Mouse (Mus musculus): Measurements from ENCODE around the gene Vmn2r59. TPM values are rescaled to one million over a fixed set of nuclear protein-coding genes. Genes with fewer than 3 reads are reported as not detected.
"Not testable (repeated sequence)": the region's sequence is repeated elsewhere in the genome, so short reads cannot be mapped to it uniquely, and the experiment has no call there.

The Vmn2r59 gene
- total RNA-seq (2021), result not detected
- long read RNA-seq, experiment 1, result 0 reads
- long read RNA-seq, experiment 2, result 0 reads

GRCm38 (mm10) chr7:42058923-42059322 lies at the start of gene Vmn2r59:
Gene Vmn2r59, minus strand, starts transcription at chr7:42059023.
- no peak for DNase-seq
- no peak for TF ChIP-seq CTCF (IDR thresholded peaks at IDR 0.05)
- Histone ChIP-seq H3K4me3 (no peak within 1 kb of the TSS), H3K27ac (no peak within 1 kb of the TSS)
- intact Hi-C loops (cut with DNase I), result no loop called here

- TF ChIP-seq CTCF (IDR thresholded peaks at IDR 0.05), result no peak
- no peak within 1 kb of the TSS for H3K4me3 ChIP-seq
- DNase-seq, result no peak
- H3K27ac ChIP-seq, result no peak within 1 kb of the TSS
- intact Hi-C loops (cut with DNase I), result no loop called here
These were observed 48.6 kb upstream of the Vmn2r59 start, which contains the start of gene Vmn2r60 for GRCm38 (mm10) chr7:42107470-42107869. Gene Vmn2r60, plus strand, starts transcription at chr7:42107770.

GRCm38 (mm10) chr7:42107061-42107460 lies 48.2 kb upstream of the Vmn2r59 start:
- H3K4me3 ChIP-seq; DNase-seq; intact Hi-C loops (cut with DNase I); H3K27ac ChIP-seq: not testable (repeated sequence)

Other genes with a start within 250 kb of the Vmn2r59 start
- gene Vmn2r58, start 186.3 kb downstream of the Vmn2r59 start, total RNA-seq (2021), result not detected
- not detected for gene Vmn2r60, start 48.7 kb upstream of the Vmn2r59 start, total RNA-seq (2021)
- gene Vmn2r61, start 201.0 kb upstream of the Vmn2r59 start, total RNA-seq (2021), result not detected